Mouse (Mus musculus) MEL (cell line): ENCODE measurements at regions not wholly inside any gene's neighbourhood (a gene's known extent, or its start where the extent isn't known, plus 50 kb on each side); places are given as distances from the start of the nearest gene placed in this dataset.

ENCODE experiments used
- DNase-seq: peaks from one replicate; pipeline ENCODE4 v3.0.0; 2011; ENCODE audit warnings: low read depth, low spot score
- H3K27ac ChIP-seq: 2 replicates; pipeline ENCODE4 v1.5.1; 2012; ENCODE audit warnings: low read depth, mild to moderate bottlenecking, control low read depth, low read length, moderate library complexity; ENCODE audit not compliant: control insufficient read depth
- H3K27me3 ChIP-seq, 2 experiments: fragments of 150-350 bp in 1 of 2; sonication (generic) in 1 of 2; 2 replicates each; pipeline ENCODE4 v1.6.1; 2012; ENCODE audit warnings: low read length in 2 of 2, mild to moderate bottlenecking in 2 of 2, improper control_type of control experiment in 1 of 2, moderate library complexity in 1 of 2; ENCODE audit not compliant: insufficient read depth in 2 of 2, control insufficient read depth in 1 of 2
- H3K36me3 ChIP-seq, 2 experiments: 2 replicates each; pipeline ENCODE4 v1.6.1; 2012 to 2014; ENCODE audit warnings: low read length in 2 of 2, improper control_type of control experiment in 1 of 2, inconsistent platforms in 1 of 2, mild to moderate bottlenecking in 1 of 2; ENCODE audit not compliant: insufficient read depth in 2 of 2, control insufficient read depth in 1 of 2
- H3K4me1 ChIP-seq, 2 experiments: fragments of 150-350 bp in 1 of 2; sonication (generic) in 1 of 2; 2 replicates each; pipeline ENCODE4 v1.6.1; 2012; ENCODE audit warnings: low read length in 2 of 2, improper control_type of control experiment in 1 of 2, mild to moderate bottlenecking in 1 of 2; ENCODE audit not compliant: insufficient read depth in 2 of 2, control insufficient read depth in 1 of 2
- H3K4me3 ChIP-seq, 2 experiments: fragments of 150-350 bp in 1 of 2; sonication (generic) in 1 of 2; 2 replicates each; pipeline ENCODE4 v1.5.1; 2012; ENCODE audit warnings: low read depth in 2 of 2, low read length in 2 of 2, mild to moderate bottlenecking in 2 of 2, moderate library complexity in 2 of 2, control low read depth in 1 of 2, improper control_type of control experiment in 1 of 2; ENCODE audit not compliant: control insufficient read depth in 1 of 2, insufficient read depth in 1 of 2
- H3K79me2 ChIP-seq: 2 replicates; pipeline ENCODE4 v1.6.1; 2012; ENCODE audit warnings: mild to moderate bottlenecking, low read length, moderate library complexity; ENCODE audit not compliant: control insufficient read depth, poor library complexity, insufficient read depth
- H3K9ac ChIP-seq: 2 replicates; pipeline ENCODE4 v1.6.1; 2012; ENCODE audit warnings: low read depth, mild to moderate bottlenecking, control low read depth, low read length, moderate library complexity; ENCODE audit not compliant: control insufficient read depth, poor library complexity, severe bottlenecking
- H3K9me3 ChIP-seq: fragments of 150-350 bp; sonication (generic); replicated peaks from 2 replicates; pipeline ENCODE4 v1.6.1; 2012; ENCODE audit warnings: mild to moderate bottlenecking, low read length, improper control_type of control experiment, moderate library complexity; ENCODE audit not compliant: insufficient read depth
- CHD2 ChIP-seq: IDR thresholded peaks from 2 replicates; pipeline ENCODE4 v1.6.1; 2011; ENCODE audit warnings: low read length, improper control_type of control experiment
- E2F4 ChIP-seq: IDR thresholded peaks from 2 replicates; pipeline ENCODE4 v1.6.1; 2011; ENCODE audit warnings: low read depth, low read length, improper control_type of control experiment, borderline replicate concordance
- EP300 ChIP-seq, 2 experiments: IDR thresholded peaks; 2 replicates each; pipeline ENCODE4 v1.6.1; 2011; ENCODE audit warnings: improper control_type of control experiment in 2 of 2, low read length in 2 of 2, low read depth in 1 of 2, mild to moderate bottlenecking in 1 of 2
- GABPA ChIP-seq: IDR thresholded peaks from 2 replicates; pipeline ENCODE4 v1.6.1; 2012; ENCODE audit warnings: low read depth, mild to moderate bottlenecking, inconsistent platforms, low read length, improper control_type of control experiment, moderate library complexity
- GATA1 ChIP-seq: IDR thresholded peaks from 2 replicates; pipeline ENCODE4 v1.6.1; 2011; ENCODE audit warnings: low read depth, low read length, improper control_type of control experiment
- JUND ChIP-seq: IDR thresholded peaks from 2 replicates; pipeline ENCODE4 v1.6.1; 2011; ENCODE audit warnings: low read depth, mild to moderate bottlenecking, improper control_type of control experiment, low read length
- KAT2A ChIP-seq: conservative IDR thresholded peaks from 2 replicates; pipeline ENCODE4 v1.6.1; 2012; ENCODE audit warnings: low read depth, low read length, improper control_type of control experiment, inconsistent platforms
- MAFK ChIP-seq: IDR thresholded peaks from 2 replicates; pipeline ENCODE4 v1.6.1; 2011; ENCODE audit warnings: low read depth, mild to moderate bottlenecking, low read length, improper control_type of control experiment, borderline replicate concordance
- MAZ ChIP-seq: IDR thresholded peaks from 2 replicates; pipeline ENCODE4 v1.6.1; 2012; ENCODE audit warnings: low read depth, mild to moderate bottlenecking, inconsistent platforms, low read length, improper control_type of control experiment
- MEF2A ChIP-seq: IDR thresholded peaks from 2 replicates; pipeline ENCODE4 v1.6.1; 2014; ENCODE audit warnings: low read depth, mild to moderate bottlenecking, inconsistent platforms, low read length, improper control_type of control experiment; ENCODE audit not compliant: poor library complexity, insufficient replicate concordance, severe bottlenecking; ENCODE audit errors: extremely low read depth
- MYB ChIP-seq: IDR thresholded peaks from 2 replicates; pipeline ENCODE4 v1.6.1; 2011; ENCODE audit warnings: mild to moderate bottlenecking, low read depth, low read length, improper control_type of control experiment
- MYC ChIP-seq: IDR thresholded peaks from 2 replicates; pipeline ENCODE4 v1.6.1; 2011; ENCODE audit warnings: low read depth, mild to moderate bottlenecking, low read length, improper control_type of control experiment, moderate library complexity
- NRF1 ChIP-seq: IDR thresholded peaks from 2 replicates; pipeline ENCODE4 v1.6.1; 2014; ENCODE audit warnings: low read depth, mild to moderate bottlenecking, inconsistent platforms, low read length, improper control_type of control experiment, moderate library complexity; ENCODE audit not compliant: poor library complexity, insufficient read depth, severe bottlenecking
- POLR2AphosphoS2 ChIP-seq: IDR thresholded peaks from 2 replicates; pipeline ENCODE4 v1.6.1; 2011; ENCODE audit warnings: low read length, improper control_type of control experiment
- POLR2AphosphoS5 ChIP-seq: IDR thresholded peaks from 2 replicates; pipeline ENCODE4 v1.6.1; 2012; ENCODE audit warnings: low read depth, borderline replicate concordance, mild to moderate bottlenecking, inconsistent platforms, low read length, moderate library complexity, mixed read lengths
- SMC3 ChIP-seq: IDR thresholded peaks from 2 replicates; pipeline ENCODE4 v1.6.1; 2011; ENCODE audit warnings: low read depth, low read length, improper control_type of control experiment
- TAL1 ChIP-seq: IDR thresholded peaks from 2 replicates; pipeline ENCODE4 v1.6.1; 2012; ENCODE audit warnings: mild to moderate bottlenecking, inconsistent platforms, low read length, moderate library complexity, mixed read lengths
- TBP ChIP-seq: IDR thresholded peaks from 2 replicates; pipeline ENCODE4 v1.8.0; 2011; ENCODE audit warnings: low read depth, low read length, improper control_type of control experiment
- UBTF ChIP-seq: IDR thresholded peaks from 2 replicates; pipeline ENCODE4 v1.6.1; 2012; ENCODE audit warnings: low read depth, mild to moderate bottlenecking, inconsistent platforms, low read length, improper control_type of control experiment, moderate library complexity, borderline replicate concordance; ENCODE audit not compliant: insufficient read depth
- ZKSCAN1 ChIP-seq: IDR thresholded peaks from 2 replicates; pipeline ENCODE4 v1.6.1; 2012; ENCODE audit warnings: low read depth, mild to moderate bottlenecking, inconsistent platforms, low read length, improper control_type of control experiment, moderate library complexity
- ZNF384 ChIP-seq: IDR thresholded peaks from 2 replicates; pipeline ENCODE4 v1.6.1; 2012; ENCODE audit warnings: low read depth, mild to moderate bottlenecking, inconsistent platforms, low read length, improper control_type of control experiment

DNA sequence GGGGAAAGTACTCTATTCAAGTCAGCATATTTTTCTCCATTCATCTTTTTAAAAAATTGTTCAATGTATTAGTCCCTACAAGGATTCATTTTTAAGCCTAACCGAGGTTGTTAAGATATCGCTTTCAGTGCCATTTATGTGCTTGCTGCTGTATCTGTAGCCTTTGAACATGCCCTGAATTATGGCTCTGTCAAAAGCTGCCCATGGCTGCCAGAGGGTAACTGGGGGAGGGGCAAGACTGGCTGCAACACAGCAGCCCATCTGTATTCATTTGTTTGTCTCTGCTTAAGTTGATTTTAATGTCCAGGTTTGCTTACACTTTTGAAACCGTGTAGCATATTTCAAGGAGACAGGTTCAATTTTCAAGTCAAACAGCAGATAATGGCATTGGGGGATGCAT lies 383.3 kb upstream of the Gm5415 start:
- no peak overlapping the region for H3K27ac ChIP-seq
- H3K27me3 ChIP-seq: no peaks in the 10 kb centered on the region
- H3K79me2 ChIP-seq: no peaks in the 10 kb centered on the region
- H3K4me3 ChIP-seq: no peak overlapping the region
- no peak overlapping the region for H3K9ac ChIP-seq
- no peak for TF ChIP-seq GABPA
- TF ChIP-seq POLR2AphosphoS2: no peak
- no peak for TF ChIP-seq MAFK
- no peak for TF ChIP-seq SMC3
- no peak for TF ChIP-seq TAL1
- TF ChIP-seq MEF2A: no peak
- no peak for TF ChIP-seq TBP
- TF ChIP-seq ZKSCAN1: no peak
- TF ChIP-seq EP300 (IDR thresholded peaks at IDR 0.05; ENCODE audit: low read depth in 1 of 2, low read length in 2 of 2): no peak
- TF ChIP-seq, all 39 proteins: peak for 0
- Histone ChIP-seq H3K9me3 (no peaks in the 10 kb centered on the region), H3K36me3 (no peaks in the 10 kb centered on the region), H3K4me1 (no peaks in the 10 kb centered on the region)
- no peak for DNase-seq

DNA sequence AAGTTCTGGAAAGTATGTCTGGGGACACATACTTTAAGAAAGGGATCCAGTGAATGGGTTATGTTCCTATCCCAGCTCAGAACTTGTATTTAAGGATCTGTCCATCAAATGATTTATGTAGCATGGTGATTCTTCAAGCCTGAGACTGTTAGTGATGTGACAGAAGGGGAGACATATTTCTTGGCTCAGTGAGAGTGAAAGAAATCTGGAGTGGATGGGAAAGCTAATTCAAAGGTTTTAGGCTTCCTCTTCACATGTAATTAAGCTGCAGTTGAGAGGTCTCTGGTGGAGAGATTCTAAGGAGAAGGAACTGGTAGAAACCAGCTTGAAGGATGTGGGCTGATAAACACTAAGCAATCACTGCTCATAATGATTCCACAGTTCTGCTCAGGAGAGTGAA lies 355.3 kb upstream of the Gm5415 start:
- no peak for TF ChIP-seq MYC
- no peak for TF ChIP-seq POLR2AphosphoS5
- TF ChIP-seq CHD2: no peak
- TF ChIP-seq UBTF: no peak
- no peak for TF ChIP-seq TBP
- TF ChIP-seq MYB: no peak
- no peak for TF ChIP-seq NRF1
- no peak for TF ChIP-seq ZNF384
- TF ChIP-seq KAT2A: no peak
- TF ChIP-seq MAZ: no peak
- TF ChIP-seq GATA1: no peak
- no peak for TF ChIP-seq E2F4
- TF ChIP-seq GABPA: no peak
- TF ChIP-seq JUND: no peak
- TF ChIP-seq, all 39 proteins: peak for 0
- no peak for DNase-seq
- Histone ChIP-seq H3K79me2 (no peaks in the 10 kb centered on the region), H3K4me3 (no peak overlapping the region), H3K36me3 (no peaks in the 10 kb centered on the region), H3K9ac (no peak overlapping the region), H3K4me1 (no peaks in the 10 kb centered on the region), H3K27me3 (no peaks in the 10 kb centered on the region), H3K9me3 (no peaks in the 10 kb centered on the region), H3K27ac (no peak overlapping the region)
